8 mouse cellular contexts compared by ENCODE assay signal in genomic region chr17:44967186-44967585, GRCm38 (mm10).
"Had no signal": no experiment of that assay in that cellular context is flagged by ENCODE, and none has a peak within 500 bp of the region (broad histone marks: within the 10 kb centered on the region; RNA-seq: fewer than 3 reads in every experiment).

No protein-coding gene starts in this region.

- DNase-seq: kidney, adult 11 months; kidney, adult 9 months; kidney, postnatal 36 days; layer of hippocampus, postnatal 36 days; lung, adult 18-20 months; spleen, adult 18-20 months; thymus, adult 2 months; thymus, postnatal 25 days had no signal
